Mouse (Mus musculus): ENCODE measurements at regions not wholly inside any gene's neighbourhood (a gene's known extent, or its start where the extent isn't known, plus 50 kb on each side); places are given as distances from the start of the nearest gene placed in this dataset.
A peak's percentile ranks its signal among the peaks of the same experiment; 100 is the strongest.
"Not testable (repeated sequence)": the region's sequence is repeated elsewhere in the genome, so short reads cannot be mapped to it uniquely, and the experiment has no call there.

- no peak for DNase-seq (ENCODE audit: low spot score in 2 of 2)
Observed at GRCm38 (mm10) chr11:56505068-56505467, 464.3 kb upstream of the Nmur2 start.

- no peak for DNase-seq (ENCODE audit: low spot score in 2 of 2)
Observed at GRCm38 (mm10) chr11:56514941-56515340, 474.1 kb upstream of the Nmur2 start.

DNA sequence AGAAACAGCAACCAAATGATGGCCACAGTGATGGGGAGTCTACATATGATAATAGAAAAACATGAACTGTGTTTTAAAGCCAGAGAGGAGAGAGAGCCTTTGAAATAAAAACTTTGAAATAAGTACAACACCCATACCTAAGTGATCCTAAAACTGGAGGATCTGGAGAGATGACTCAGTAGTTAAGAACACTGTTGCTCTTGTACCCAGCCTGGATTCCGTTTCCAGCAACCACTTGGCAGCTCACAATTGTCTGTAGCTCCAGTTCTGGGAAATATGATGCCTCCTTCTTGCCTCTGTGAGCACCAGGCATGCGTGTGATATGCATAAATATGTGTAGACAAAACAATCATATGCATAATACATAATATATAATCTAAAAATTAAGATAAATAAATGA, 477.7 kb upstream of the Nmur2 start:
- DNase-seq (ENCODE audit: low spot score in 2 of 2) = no peak

DNA sequence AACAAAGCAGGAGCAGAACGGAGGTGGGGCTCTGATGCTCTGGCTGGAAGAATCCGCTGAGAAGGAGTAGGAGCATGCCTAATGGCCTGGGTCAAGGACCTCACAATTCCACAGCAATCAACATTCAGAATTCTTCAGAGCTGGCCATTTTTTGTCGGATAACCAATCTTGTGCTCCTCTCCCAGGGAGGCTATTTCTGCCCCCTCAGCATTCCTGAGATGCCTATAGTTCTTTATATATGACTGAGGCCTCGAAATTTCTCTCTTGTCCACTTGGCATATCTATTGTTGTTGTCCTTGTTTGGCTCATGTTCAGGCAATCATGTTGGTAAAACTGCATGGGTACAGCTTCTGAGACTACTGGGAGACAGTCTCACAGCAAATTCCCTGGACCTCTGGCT, 460.5 kb upstream of the Gria1 start:
- DNase-seq (ENCODE audit: low spot score in 2 of 2) = no peak

DNA sequence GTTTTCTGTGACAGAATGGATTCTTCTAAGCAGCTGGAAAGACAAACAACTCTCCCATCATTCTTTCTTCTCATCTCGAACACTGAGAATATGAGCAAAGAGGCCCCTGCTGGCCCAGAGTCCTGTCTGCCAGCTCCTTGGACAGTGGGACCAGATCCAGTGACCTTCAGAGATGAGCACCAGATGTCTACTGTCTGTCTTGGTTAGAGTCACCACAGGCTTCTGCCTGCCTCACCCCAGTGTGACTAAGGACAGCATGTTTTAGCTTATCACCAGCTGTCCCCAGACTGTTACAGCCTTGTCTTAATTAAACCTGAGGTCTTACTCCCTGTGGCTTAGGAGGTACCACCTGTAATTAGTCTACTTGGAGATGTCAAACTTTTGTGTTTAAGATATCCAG, 454.9 kb upstream of the Gria1 start:
- DNase-seq (ENCODE audit: low spot score in 2 of 2) = no peak

DNA sequence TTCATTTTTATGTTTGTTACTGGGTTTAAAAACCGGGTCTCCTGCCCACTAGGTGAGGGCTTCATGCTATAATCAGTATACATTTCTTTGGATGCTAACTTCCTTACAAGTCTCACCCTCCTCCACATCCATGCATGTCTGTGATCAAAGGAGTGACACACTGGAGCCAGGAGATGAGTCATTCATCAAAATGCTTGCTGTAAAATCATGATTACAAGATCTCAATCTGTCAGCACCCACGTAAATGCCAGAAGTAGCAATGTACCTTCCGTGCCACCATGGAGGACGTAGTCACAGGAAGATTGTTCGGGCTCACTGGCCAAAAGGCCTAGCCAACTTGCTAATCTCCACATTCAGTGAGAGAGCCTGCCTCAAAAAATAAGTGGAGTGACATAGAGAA, 431.2 kb upstream of the Gria1 start:
- DNase-seq (ENCODE audit: low spot score in 2 of 2) = peak; percentile 26 to 41

- no peak for DNase-seq (ENCODE audit: low spot score in 2 of 2)
Observed at GRCm38 (mm10) chr11:56583054-56583453, 428.1 kb upstream of the Gria1 start.

GRCm38 (mm10) chr11:56593435-56593834, 417.8 kb upstream of the Gria1 start:
- not testable (repeated sequence) for DNase-seq (ENCODE audit: low spot score in 2 of 2)

- no peak for DNase-seq (ENCODE audit: low spot score in 2 of 2)
Observed at GRCm38 (mm10) chr11:56603742-56604141, 407.4 kb upstream of the Gria1 start.

- peak; percentile 27 to 34 for DNase-seq (ENCODE audit: low spot score in 2 of 2)
Observed at GRCm38 (mm10) chr11:56627659-56628058, 383.5 kb upstream of the Gria1 start.

DNA sequence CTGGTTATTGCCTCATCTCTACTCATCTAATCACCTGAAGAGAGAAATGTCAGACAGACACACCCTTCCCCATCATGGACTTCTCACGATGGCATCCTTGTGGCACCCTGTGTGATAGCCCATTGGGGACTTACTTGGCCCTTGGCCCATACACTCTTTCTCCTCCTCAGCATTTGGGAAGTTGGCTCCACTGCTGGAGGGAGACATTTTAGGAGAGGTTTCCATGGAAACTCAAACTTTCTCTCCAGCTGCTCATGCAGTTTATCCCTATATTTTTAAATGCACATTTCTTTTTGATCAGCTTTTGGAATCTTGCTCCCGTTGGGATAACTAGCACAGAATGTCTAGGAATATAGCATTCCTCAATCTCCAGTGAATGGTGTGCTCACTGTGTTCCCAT, 377.7 kb upstream of the Gria1 start:
- peak in 1 of 2 experiments; percentile 2 for DNase-seq (ENCODE audit: low spot score in 2 of 2)

GRCm38 (mm10) chr11:56636606-56637226, 374.5 kb upstream of the Gria1 start:
- no peak for DNase-seq (ENCODE audit: low spot score in 2 of 2)

DNA sequence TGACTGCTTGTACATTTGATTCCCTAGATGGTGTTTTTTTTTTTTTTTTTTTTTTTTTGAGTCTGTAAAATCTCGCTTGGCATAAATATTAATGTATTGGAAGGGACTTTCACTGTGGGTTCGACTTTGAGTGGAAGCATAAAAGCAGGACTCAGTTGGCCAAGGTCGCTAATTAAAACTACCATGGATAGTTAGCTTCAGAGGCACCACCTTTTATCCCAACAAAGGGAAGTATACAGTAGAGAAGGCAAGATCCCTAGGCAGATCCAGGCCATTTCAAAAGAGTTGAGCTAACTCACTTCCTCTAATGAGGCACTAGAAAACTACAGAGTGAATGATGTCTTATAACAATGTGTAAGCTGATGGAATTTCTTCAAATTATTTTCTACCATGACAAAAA, 369.5 kb upstream of the Gria1 start:
- DNase-seq (ENCODE audit: low spot score in 2 of 2) = no peak
